Mouse (Mus musculus) forebrain, embryonic 16.5 days (tissue): ENCODE data around the gene Lims1. TPM values are rescaled to one million over a fixed set of nuclear protein-coding genes. Genes with fewer than 3 reads are reported as not detected.

ENCODE experiments used
- ATAC-seq: fragments of 200-750 bp; cut with Nextera tagmentation; 2 replicates; pipeline ENCODE4 v1.8.0; 2017; ENCODE audit warnings: mild to moderate bottlenecking, moderate library complexity
- H3K27ac ChIP-seq: fragments of 300-500 bp; sonication (generic); 2 replicates; pipeline ENCODE4 v1.5.1; 2014; ENCODE audit warnings: low read length, control low read depth
- H3K27me3 ChIP-seq: fragments of 300-500 bp; sonication (generic); replicated peaks from 2 replicates; pipeline ENCODE4 v1.6.1; 2014; ENCODE audit warnings: low read length; ENCODE audit not compliant: control insufficient read depth, insufficient read depth
- H3K36me3 ChIP-seq: fragments of 300-500 bp; sonication (generic); 2 replicates; pipeline ENCODE4 v1.6.1; 2014; ENCODE audit not compliant: control insufficient read depth, insufficient read depth
- H3K4me1 ChIP-seq: fragments of 300-500 bp; sonication (generic); replicated peaks from 2 replicates; pipeline ENCODE4 v1.6.1; 2014; ENCODE audit warnings: low read length; ENCODE audit not compliant: control insufficient read depth, insufficient read depth
- H3K4me2 ChIP-seq: fragments of 300-500 bp; sonication (generic); 2 replicates; pipeline ENCODE4 v1.6.1; 2014; ENCODE audit warnings: mild to moderate bottlenecking, low read length, control low read depth
- H3K4me3 ChIP-seq: fragments of 300-500 bp; sonication (generic); replicated peaks from 2 replicates; pipeline ENCODE4 v1.5.1; 2014; ENCODE audit warnings: mild to moderate bottlenecking, low read length, control low read depth
- H3K9ac ChIP-seq: fragments of 300-500 bp; sonication (generic); replicated peaks from 2 replicates; pipeline ENCODE4 v1.6.1; 2014; ENCODE audit warnings: low read depth, low read length, control low read depth
- H3K9me3 ChIP-seq: fragments of 300-500 bp; sonication (generic); 2 replicates; pipeline ENCODE4 v1.6.1; 2016; ENCODE audit warnings: low read length; ENCODE audit not compliant: control insufficient read depth
- WGBS: fragments of 180-500 bp; shearing (Covaris S2); extraction: QIAGEN DNeasy Blood & Tissue Kit; methylation state at CpG from one replicate; pipeline ENCODE4 v1.1.7; 2014; 5-methylcytosine and 5-hydroxymethylcytosine counted together
- polyA plus RNA-seq: library from polyadenylated mRNA; unstranded; fragments of >200 nt; fragmentation: Nextera tagmentation; extraction: Ambion mirVana; gene quantifications from 2 replicates; pipeline ENCODE4 v1.2.1, GENCODE M21; 2015

Lims1 gene
- polyA plus RNA-seq, 1 experiment from 2014 or later, result 64.2 TPM

DNA sequence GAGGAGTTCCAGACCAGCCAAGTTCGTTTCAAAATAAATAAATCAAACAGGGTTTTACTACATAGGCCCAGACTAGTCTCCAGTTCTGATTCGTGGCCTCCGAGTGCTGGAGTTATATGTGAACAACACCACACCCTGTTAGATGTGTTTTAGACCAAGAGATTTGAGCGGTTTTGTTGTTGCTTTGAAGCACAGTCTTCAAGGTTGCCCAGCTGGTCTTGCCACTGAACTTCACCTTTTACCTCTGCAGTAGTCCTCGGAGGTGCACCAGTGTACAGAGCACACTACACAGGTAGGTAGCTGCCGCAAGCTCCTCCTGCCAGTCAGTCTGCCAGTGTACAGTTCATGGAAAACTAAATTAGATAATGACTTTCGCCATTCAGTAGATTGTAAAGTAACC is 36.7 kb downstream of the Lims1 start:
- ATAC-seq, result no peak
- Histone ChIP-seq H3K4me1 (no peaks in the 10 kb centered on the region), H3K27ac (no peak overlapping the region), H3K9me3 (no peaks in the 10 kb centered on the region), H3K36me3 (no peaks in the 10 kb centered on the region), H3K9ac (no peak overlapping the region), H3K4me3 (no peak overlapping the region), H3K4me2 (no peak overlapping the region), H3K27me3 (no peaks in the 10 kb centered on the region)
- WGBS, result 91% methylated on average over 7 of the region's 7 CpGs

DNA sequence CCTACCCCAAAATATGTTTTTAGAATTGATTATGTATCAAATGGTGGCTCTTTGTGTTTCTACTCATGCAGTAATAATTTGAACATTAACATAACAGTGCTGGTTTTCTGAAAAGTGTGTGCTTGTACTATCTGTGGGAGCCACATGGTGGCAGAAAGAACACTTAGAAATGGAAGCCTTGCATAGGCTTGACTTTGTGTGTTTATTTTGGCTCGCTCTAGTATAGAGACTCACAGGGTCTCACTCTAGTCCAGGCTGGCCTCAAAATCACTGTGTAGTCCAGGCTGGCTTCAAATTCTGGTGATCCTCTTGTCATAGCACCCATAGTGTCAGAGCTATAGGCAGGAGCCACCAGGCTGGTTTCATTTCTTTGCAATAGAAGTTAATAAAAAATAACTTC is 39.5 kb downstream of the Lims1 start:
- ATAC-seq, result peak; percentile 77
- Histone ChIP-seq H3K9ac (no peak overlapping the region), H3K27ac (no peak overlapping the region), H3K36me3 (no peaks in the 10 kb centered on the region), H3K4me3 (no peak overlapping the region), H3K4me1 (no peaks in the 10 kb centered on the region), H3K9me3 (no peaks in the 10 kb centered on the region), H3K27me3 (no peaks in the 10 kb centered on the region), H3K4me2 (no peak overlapping the region)
- 75% methylated on average over 1 of the region's 1 CpGs for WGBS

DNA sequence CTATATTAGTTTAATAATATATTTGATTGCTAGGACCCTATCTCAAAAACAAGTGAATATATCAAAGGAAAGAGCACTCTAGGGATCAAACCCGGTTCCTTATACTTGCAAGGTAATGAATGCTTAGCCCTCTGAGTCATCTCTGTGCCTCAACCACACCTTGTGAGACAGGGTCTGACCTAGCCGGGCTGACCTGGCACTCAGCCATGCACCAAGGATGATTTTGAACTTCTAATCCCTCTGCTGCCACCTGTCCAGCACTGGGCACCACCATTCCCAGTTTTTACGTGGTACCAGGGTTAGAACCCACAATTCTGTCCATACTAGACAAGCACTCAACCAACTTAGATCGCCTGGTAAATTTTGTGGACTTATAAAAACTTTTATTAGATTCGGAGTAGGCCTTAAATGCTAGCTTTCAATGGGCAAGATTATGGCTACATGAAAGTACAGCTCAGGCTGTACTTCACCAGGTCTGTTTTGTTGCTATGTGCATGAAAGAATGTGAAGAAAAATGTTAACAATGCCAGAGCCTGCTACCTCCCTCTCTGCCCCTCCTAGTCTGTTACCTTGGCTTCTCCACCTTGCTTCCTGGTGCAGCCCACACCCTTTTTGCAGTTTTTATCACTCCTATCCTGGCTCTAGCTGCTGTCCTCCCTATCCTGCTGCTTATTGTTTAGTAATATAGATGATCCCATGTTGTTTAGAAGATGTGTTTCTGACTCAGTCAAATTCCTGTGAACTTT is 41.7 kb downstream of the Lims1 start:
- no peak overlapping the region for H3K9ac ChIP-seq
- no peak for ATAC-seq
- peaks cover 3% of the 10 kb centered on the region; the same call in 1 of the 2 replicates for H3K4me1 ChIP-seq
- no peak overlapping the region for H3K4me3 ChIP-seq
- H3K36me3 ChIP-seq, result no peaks in the 10 kb centered on the region
- no peak overlapping the region for H3K4me2 ChIP-seq
- H3K9me3 ChIP-seq, result no peaks in the 10 kb centered on the region
- no peaks in the 10 kb centered on the region for H3K27me3 ChIP-seq
- H3K27ac ChIP-seq, result no peak overlapping the region
- WGBS, result 89% methylated on average over 5 of the region's 5 CpGs

DNA sequence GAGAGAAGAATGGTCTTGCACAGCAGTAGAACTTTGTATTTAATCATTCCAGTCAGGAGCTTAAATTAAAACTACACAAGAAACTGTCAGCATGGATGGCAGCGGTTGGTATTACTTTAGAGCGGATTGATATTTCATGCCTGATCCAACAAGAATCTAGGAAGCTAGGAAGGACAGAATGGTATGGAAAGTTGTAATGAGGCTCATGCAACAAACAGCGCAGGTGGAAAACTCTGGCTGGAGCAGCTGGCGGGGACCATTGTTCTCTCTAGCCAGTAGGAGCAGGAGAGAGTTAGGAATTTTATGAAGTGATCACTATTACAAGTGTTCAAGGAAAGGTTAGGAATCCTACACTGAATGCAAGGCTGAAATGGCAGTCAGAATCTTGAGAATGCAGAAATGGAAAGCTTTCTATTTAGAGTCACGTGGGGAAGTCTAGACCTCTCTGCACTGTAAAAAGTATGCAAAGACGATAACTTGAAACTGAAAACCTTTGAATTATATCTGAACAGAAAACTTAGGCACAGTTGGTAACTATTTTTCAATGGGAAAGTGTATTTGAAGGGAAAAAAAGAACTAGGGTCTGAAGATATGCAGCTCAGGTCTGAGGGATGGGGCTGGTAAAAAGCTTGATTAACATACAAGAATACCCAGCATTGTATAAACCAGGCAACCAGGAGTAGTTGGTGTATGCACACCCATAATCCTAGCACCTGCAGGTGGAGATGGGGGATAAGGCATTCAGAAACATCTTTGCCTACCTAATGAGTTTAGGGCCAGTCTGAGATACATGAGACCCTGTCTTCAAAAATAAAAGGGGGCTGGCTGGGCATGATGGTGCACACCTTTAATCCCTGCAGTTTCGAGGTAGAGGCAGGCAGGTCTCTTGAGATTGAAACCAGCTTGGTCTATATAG is 45.8 kb downstream of the Lims1 start:
- Histone ChIP-seq H3K4me3 (no peak overlapping the region), H3K4me1 (peaks cover 24% of the 10 kb centered on the region), H3K4me2 (no peak overlapping the region), H3K36me3 (no peaks in the 10 kb centered on the region), H3K27me3 (no peaks in the 10 kb centered on the region), H3K9ac (no peak overlapping the region), H3K27ac (no peak overlapping the region; the same call in 1 of the 2 replicates), H3K9me3 (no peaks in the 10 kb centered on the region)
- ATAC-seq, result no peak
- 76% methylated on average over 7 of the region's 7 CpGs for WGBS

DNA sequence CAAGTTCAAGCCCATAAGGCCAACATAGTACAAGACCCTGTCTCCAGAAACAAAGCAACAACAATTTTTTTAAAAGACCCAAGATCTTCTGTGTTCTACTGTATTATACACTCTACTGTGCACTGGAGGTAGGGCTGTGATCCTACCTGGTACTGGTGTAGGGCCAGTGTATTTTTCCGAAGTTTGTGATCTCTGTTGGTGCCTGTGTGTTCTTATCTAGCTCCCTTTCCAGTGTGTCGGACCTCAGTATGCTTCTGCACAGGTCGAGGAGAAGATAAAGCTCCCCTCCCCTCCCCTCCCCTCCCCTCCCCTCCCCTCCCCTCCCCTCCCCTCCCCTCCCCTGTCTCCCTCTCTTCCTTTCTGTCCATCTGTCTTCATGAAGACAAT is 46.4 kb downstream of the Lims1 start:
- no peak overlapping the region for H3K9ac ChIP-seq
- no peaks in the 10 kb centered on the region for H3K27me3 ChIP-seq
- no peaks in the 10 kb centered on the region for H3K9me3 ChIP-seq
- H3K36me3 ChIP-seq, result no peaks in the 10 kb centered on the region
- no peak overlapping the region for H3K4me2 ChIP-seq
- no peak for ATAC-seq
- 41% methylated on average over 3 of the region's 3 CpGs for WGBS
- no peak overlapping the region; the same call in 1 of the 2 replicates for H3K27ac ChIP-seq
- peaks cover 24% of the 10 kb centered on the region for H3K4me1 ChIP-seq
- no peak overlapping the region for H3K4me3 ChIP-seq

DNA sequence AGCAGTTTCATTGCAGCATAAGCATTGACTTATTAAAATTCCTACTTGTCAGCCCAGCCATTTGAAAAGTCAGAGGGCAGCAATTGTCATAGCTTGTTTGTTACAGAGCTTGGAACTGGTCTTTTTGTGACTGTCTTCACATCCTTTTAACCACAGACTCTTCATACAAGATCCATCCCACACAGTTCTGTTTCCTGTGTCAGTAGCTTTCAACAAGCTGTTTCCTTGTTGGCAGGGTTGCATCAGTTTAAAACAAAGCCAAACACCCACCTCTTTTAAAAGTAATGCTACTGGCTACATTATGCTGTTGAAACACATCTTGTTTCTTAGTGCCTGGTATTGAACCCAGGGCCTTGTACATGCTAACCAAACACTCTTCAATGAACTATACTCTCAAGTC is 46.9 kb downstream of the Lims1 start:
- no peak overlapping the region for H3K4me3 ChIP-seq
- ATAC-seq, result no peak
- peak overlapping the region; percentile 45 for H3K27ac ChIP-seq
- no peaks in the 10 kb centered on the region for H3K36me3 ChIP-seq
- H3K4me1 ChIP-seq, result peaks cover 24% of the 10 kb centered on the region
- no peak overlapping the region for H3K9ac ChIP-seq
- no peaks in the 10 kb centered on the region for H3K27me3 ChIP-seq
- no peaks in the 10 kb centered on the region for H3K9me3 ChIP-seq
- H3K4me2 ChIP-seq, result no peak overlapping the region

DNA sequence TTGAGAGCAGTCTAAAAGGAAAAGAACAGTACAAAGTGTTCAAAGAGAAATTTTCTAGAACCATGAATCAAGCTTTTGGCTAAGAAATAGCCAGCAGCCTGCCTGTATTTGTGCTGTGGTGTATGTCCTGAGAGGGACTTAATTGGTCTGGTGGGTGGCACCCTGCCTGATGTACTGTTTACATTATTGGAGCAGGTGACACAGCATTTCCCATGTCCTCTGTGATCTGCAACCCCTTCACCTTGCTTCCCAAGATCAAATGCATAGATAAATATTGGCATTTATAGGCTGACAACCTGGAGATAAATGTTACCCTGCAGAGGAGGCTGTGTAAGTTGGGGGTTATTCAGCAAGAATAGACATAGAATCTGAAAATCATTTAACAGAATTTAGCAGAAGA is 47.3 kb downstream of the Lims1 start:
- Histone ChIP-seq H3K27me3 (no peaks in the 10 kb centered on the region), H3K36me3 (no peaks in the 10 kb centered on the region), H3K4me3 (no peak overlapping the region), H3K4me1 (peaks cover 24% of the 10 kb centered on the region), H3K9ac (no peak overlapping the region), H3K9me3 (no peaks in the 10 kb centered on the region), H3K4me2 (no peak overlapping the region), H3K27ac (peak overlapping the region; percentile 45)
- no peak for ATAC-seq

DNA sequence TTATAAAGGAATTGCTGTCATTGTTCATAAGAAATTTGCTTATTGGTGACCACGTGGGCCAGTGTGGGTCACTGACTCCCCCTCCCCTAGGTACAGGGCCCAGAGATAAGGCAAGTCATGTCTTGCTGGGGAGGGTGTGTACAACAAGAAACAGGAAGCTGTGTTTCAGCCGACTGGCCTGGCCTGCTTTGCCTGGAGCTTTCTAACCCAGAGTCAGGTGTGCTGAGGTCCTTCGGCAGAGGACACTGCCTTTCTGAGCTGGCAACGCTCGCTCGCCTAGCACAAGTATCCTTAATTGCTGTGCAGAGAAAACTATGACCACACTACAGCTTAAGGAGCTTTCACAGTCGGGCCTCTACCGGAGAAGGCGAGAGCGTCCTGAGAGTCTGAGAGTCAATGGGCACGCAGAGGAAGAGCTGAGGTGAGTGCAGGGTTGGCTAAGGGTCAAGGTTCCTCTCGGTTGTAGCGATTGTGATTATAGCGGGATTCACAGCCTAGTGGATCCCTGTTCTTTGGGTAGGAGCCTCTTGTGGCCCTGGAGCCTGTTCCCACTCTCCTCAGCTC is 48.1 kb downstream of the Lims1 start:
- H3K36me3 ChIP-seq, result no peaks in the 10 kb centered on the region
- no peak for ATAC-seq
- H3K4me1 ChIP-seq, result peaks cover 24% of the 10 kb centered on the region

DNA sequence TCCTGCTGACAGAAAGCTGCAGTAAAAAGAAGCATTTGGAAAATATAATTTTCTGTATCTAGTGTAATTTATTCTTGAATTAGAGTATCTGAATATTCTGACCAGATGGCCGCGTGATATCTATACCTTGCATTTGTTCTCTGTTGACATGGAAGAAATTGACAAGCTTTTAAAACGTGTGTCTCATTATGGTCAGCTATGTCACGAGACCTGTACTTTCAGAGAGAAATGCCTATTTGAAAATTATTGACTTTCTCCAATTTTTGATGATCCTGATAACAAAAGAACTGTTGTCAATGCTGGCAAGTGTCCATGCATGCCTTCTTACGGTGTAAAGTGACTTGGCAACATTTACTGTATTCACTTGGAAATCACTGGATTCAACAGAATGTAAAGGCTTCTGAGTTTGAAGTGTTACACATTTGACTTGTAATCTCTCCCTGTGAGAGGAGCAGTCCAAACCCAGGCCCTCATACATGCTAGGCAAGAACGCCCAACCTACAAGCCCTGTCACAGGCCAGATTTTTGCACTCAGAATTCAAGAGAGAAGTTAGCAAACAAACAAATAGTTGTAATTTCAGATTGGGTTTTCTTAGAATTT is 49.3 kb downstream of the Lims1 start:
- Histone ChIP-seq H3K27ac (peak overlapping the region; percentile 45), H3K36me3 (no peaks in the 10 kb centered on the region), H3K4me1 (peaks cover 24% of the 10 kb centered on the region), H3K9me3 (no peaks in the 10 kb centered on the region), H3K4me2 (no peak overlapping the region), H3K4me3 (no peak overlapping the region), H3K27me3 (no peaks in the 10 kb centered on the region), H3K9ac (no peak overlapping the region)
- 46% methylated on average over 6 of the region's 6 CpGs for WGBS
- ATAC-seq, result peak; percentile 61; the same call in 1 of the 2 replicates

More for the DNA sequence above, 48.1 kb downstream of the Lims1 start:
- no peaks in the 10 kb centered on the region for H3K9me3 ChIP-seq
- no peak overlapping the region for H3K4me3 ChIP-seq
- H3K27me3 ChIP-seq, result no peaks in the 10 kb centered on the region
- no peak overlapping the region for H3K9ac ChIP-seq
- peak overlapping the region; percentile 12 for H3K27ac ChIP-seq
- 48% methylated on average over 14 of the region's 14 CpGs for WGBS
- no peak overlapping the region for H3K4me2 ChIP-seq
